Mouse (Mus musculus): ENCODE results near the gene Susd1. TPM values are rescaled to one million over a fixed set of nuclear protein-coding genes. Genes with fewer than 3 reads are reported as not detected.

Susd1 gene
- total and polyA plus RNA-seq, 2 experiments from 2014 or later, result 1.6 to 7.9 TPM

GRCm38 (mm10) chr4:59450234-59450854, 11.9 kb upstream of the Susd1 start:
- 89% methylated on average over 6 of the region's 6 CpGs for WGBS
- H3K4me1 ChIP-seq (ENCODE audit: insufficient read depth), result no peaks in the 10 kb centered on the region

GRCm38 (mm10) chr4:59447296-59447695, 8.9 kb upstream of the Susd1 start:
- WGBS, result 67% methylated on average over 1 of the region's 1 CpGs
- ATAC-seq, result no peak
- no peaks in the 10 kb centered on the region for H3K36me3 ChIP-seq (ENCODE audit: insufficient read depth)
- no peak for TF ChIP-seq CTCF (IDR thresholded peaks at IDR 0.05; ENCODE audit: low read depth)
- no peaks in the 10 kb centered on the region for H3K27me3 ChIP-seq (ENCODE audit: insufficient read depth, low read length)
- H3K4me2 ChIP-seq (ENCODE audit: low read depth), result no peak overlapping the region
- DNase-seq, result no peak
- no peaks in the 10 kb centered on the region for H3K9me3 ChIP-seq (ENCODE audit: low read length)
- H3K4me1 ChIP-seq (ENCODE audit: insufficient read depth), result no peaks in the 10 kb centered on the region
- no peak overlapping the region for H3K9ac ChIP-seq
- H3K4me3 ChIP-seq (ENCODE audit: low read depth, low read length), result no peak overlapping the region
- H3K27ac ChIP-seq (ENCODE audit: low read depth, low read length), result no peak overlapping the region

More at GRCm38 (mm10) chr4:59450234-59450854, 11.9 kb upstream of the Susd1 start:
- TF ChIP-seq CTCF (IDR thresholded peaks at IDR 0.05; ENCODE audit: low read depth), result no peak
- Histone ChIP-seq H3K4me2 (ENCODE audit: low read depth) (no peak overlapping the region), H3K27me3 (ENCODE audit: insufficient read depth, low read length) (no peaks in the 10 kb centered on the region), H3K27ac (ENCODE audit: low read depth, low read length) (no peak overlapping the region), H3K4me3 (ENCODE audit: low read depth, low read length) (no peak overlapping the region), H3K9me3 (ENCODE audit: low read length) (no peaks in the 10 kb centered on the region), H3K9ac (no peak overlapping the region), H3K36me3 (ENCODE audit: insufficient read depth) (no peaks in the 10 kb centered on the region)
- ATAC-seq (no peak), DNase-seq (no peak)

GRCm38 (mm10) chr4:59445516-59445915, 7.1 kb upstream of the Susd1 start:
- no peaks in the 10 kb centered on the region for H3K27me3 ChIP-seq (ENCODE audit: insufficient read depth, low read length)
- DNase-seq, result no peak
- no peaks in the 10 kb centered on the region for H3K4me1 ChIP-seq (ENCODE audit: insufficient read depth)
- no peaks in the 10 kb centered on the region for H3K9me3 ChIP-seq (ENCODE audit: low read length)
- H3K36me3 ChIP-seq (ENCODE audit: insufficient read depth), result no peaks in the 10 kb centered on the region
- no peak overlapping the region for H3K27ac ChIP-seq (ENCODE audit: low read depth, low read length)
- no peak for ATAC-seq
- H3K9ac ChIP-seq, result no peak overlapping the region
- no peak overlapping the region for H3K4me3 ChIP-seq (ENCODE audit: low read depth, low read length)
- no peak overlapping the region for H3K4me2 ChIP-seq (ENCODE audit: low read depth)
- TF ChIP-seq CTCF (IDR thresholded peaks at IDR 0.05; ENCODE audit: low read depth), result no peak
- 82% methylated on average over 6 of the region's 6 CpGs for WGBS

GRCm38 (mm10) chr4:59444994-59445393, 6.6 kb upstream of the Susd1 start:
- H3K27ac ChIP-seq (ENCODE audit: low read depth, low read length), result no peak overlapping the region
- H3K36me3 ChIP-seq (ENCODE audit: insufficient read depth), result no peaks in the 10 kb centered on the region
- no peak overlapping the region for H3K4me3 ChIP-seq (ENCODE audit: low read depth, low read length)
- no peak overlapping the region for H3K9ac ChIP-seq
- TF ChIP-seq CTCF (IDR thresholded peaks at IDR 0.05; ENCODE audit: low read depth), result no peak
- ATAC-seq (no peak), DNase-seq (no peak)
- H3K4me2 ChIP-seq (ENCODE audit: low read depth), result no peak overlapping the region
- H3K4me1 ChIP-seq (ENCODE audit: insufficient read depth), result no peaks in the 10 kb centered on the region
- no peaks in the 10 kb centered on the region for H3K9me3 ChIP-seq (ENCODE audit: low read length)
- WGBS, result 90% methylated on average over 3 of the region's 3 CpGs
- no peaks in the 10 kb centered on the region; the same call in 1 of the 2 replicates for H3K27me3 ChIP-seq (ENCODE audit: insufficient read depth, low read length)

GRCm38 (mm10) chr4:59444085-59444484, 5.7 kb upstream of the Susd1 start:
- Histone ChIP-seq H3K4me1 (ENCODE audit: insufficient read depth) (no peaks in the 10 kb centered on the region), H3K4me2 (ENCODE audit: low read depth) (no peak overlapping the region), H3K27ac (ENCODE audit: low read depth, low read length) (no peak overlapping the region), H3K9me3 (ENCODE audit: low read length) (no peaks in the 10 kb centered on the region), H3K36me3 (ENCODE audit: insufficient read depth) (no peaks in the 10 kb centered on the region), H3K9ac (no peak overlapping the region), H3K4me3 (ENCODE audit: low read depth, low read length) (no peak overlapping the region), H3K27me3 (ENCODE audit: insufficient read depth, low read length) (peaks cover 2% of the 10 kb centered on the region)
- DNase-seq (no peak), ATAC-seq (no peak)
- WGBS, result 74% methylated on average over 4 of the region's 4 CpGs
- TF ChIP-seq CTCF (IDR thresholded peaks at IDR 0.05; ENCODE audit: low read depth), result no peak

GRCm38 (mm10) chr4:59441265-59441664, 2.8 kb upstream of the Susd1 start:
- Histone ChIP-seq H3K4me1 (ENCODE audit: insufficient read depth) (no peaks in the 10 kb centered on the region), H3K4me3 (ENCODE audit: low read depth, low read length) (no peak overlapping the region), H3K27ac (ENCODE audit: low read depth, low read length) (no peak overlapping the region), H3K36me3 (ENCODE audit: insufficient read depth) (no peaks in the 10 kb centered on the region), H3K9me3 (ENCODE audit: low read length) (0 out of 2 replicates have a peak, but pooled peaks cover 1% of the 10 kb centered on the region), H3K27me3 (ENCODE audit: insufficient read depth, low read length) (peaks cover 21% of the 10 kb centered on the region), H3K4me2 (ENCODE audit: low read depth) (no peak overlapping the region), H3K9ac (no peak overlapping the region)
- no peak for TF ChIP-seq CTCF (IDR thresholded peaks at IDR 0.05; ENCODE audit: low read depth)
- WGBS, result 92% methylated on average over 1 of the region's 1 CpGs
- no peak for DNase-seq
- no peak for ATAC-seq

GRCm38 (mm10) chr4:59439960-59440359, 1.5 kb upstream of the Susd1 start:
- DNase-seq, result no peak
- 63% methylated on average over 2 of the region's 2 CpGs for WGBS
- no peaks in the 10 kb centered on the region for H3K4me1 ChIP-seq (ENCODE audit: insufficient read depth)
- no peak overlapping the region for H3K4me2 ChIP-seq (ENCODE audit: low read depth)
- no peak overlapping the region for H3K9ac ChIP-seq
- TF ChIP-seq CTCF (IDR thresholded peaks at IDR 0.05; ENCODE audit: low read depth), result no peak
- H3K27ac ChIP-seq (ENCODE audit: low read depth, low read length), result no peak overlapping the region
- H3K4me3 ChIP-seq (ENCODE audit: low read depth, low read length), result no peak overlapping the region
- no peaks in the 10 kb centered on the region for H3K36me3 ChIP-seq (ENCODE audit: insufficient read depth)
- peaks cover 24% of the 10 kb centered on the region for H3K27me3 ChIP-seq (ENCODE audit: insufficient read depth, low read length)
- no peak for ATAC-seq
- 0 out of 2 replicates have a peak, but pooled peaks cover 5% of the 10 kb centered on the region for H3K9me3 ChIP-seq (ENCODE audit: low read length)

Data from forebrain, postnatal 0 days (tissue).